Mouse (Mus musculus) gastrocnemius, postnatal 25 days (tissue): ENCODE measurements around the gene Hormad2. TPM values are rescaled to one million over a fixed set of nuclear protein-coding genes. Genes with fewer than 3 reads are reported as not detected.

ENCODE experiments used
- DNase-seq: peaks from one replicate; pipeline ENCODE4 v3.0.0; 2022
- total RNA-seq, 2 experiments: library from RNA; stranded (reverse); gene quantifications; 1 replicate in 1 of 2; 2 replicates in 1 of 2; pipeline ENCODE4 v1.2.3; 2021

Hormad2 gene
- total RNA-seq, 2 experiments from 2014 or later = not detected

- no peak for DNase-seq
Measured at GRCm38 (mm10) chr11:4446195-4446868, 5.4 kb upstream of the Hormad2 start.

DNA sequence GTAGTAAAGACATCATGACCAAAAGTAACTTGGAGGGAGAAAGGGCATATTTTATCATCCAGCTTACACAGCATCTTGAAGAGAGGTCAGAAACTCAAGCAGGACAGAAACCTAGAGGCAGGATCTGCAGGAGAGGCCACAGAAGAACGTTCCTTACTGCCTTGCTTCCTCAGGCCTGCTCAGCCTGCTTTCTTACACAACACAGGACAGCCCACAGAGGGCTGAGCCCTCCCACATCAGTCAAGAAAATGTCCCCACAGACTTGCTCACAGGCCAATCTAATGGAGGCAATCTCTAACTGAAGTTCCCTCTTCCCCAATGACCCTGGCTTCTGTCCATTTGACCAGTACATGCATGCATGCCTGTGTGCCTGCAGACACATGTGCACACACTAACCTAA, 1.4 kb upstream of the Hormad2 start:
- no peak for DNase-seq

GRCm38 (mm10) chr11:4438211-4438610, 2.7 kb downstream of the Hormad2 start:
- no peak for DNase-seq

DNA sequence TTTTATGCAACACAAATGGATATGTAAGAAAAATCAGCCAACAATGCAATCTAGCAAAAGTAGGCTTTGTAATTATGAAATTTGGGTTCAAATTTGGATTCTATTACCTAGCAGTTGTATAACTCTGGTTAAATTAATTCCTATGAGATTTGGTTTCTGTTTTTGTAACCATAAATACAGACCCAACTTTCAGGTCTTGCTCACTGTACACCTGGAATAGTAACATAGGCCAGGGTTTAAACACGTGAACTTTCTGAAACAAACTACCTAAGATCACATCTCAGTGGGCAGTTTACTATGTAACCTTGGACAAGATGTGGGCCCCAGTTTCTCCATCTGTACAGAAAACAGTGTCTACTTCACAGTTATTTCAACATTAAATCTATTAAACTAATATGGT, 3.6 kb downstream of the Hormad2 start:
- no peak for DNase-seq

DNA sequence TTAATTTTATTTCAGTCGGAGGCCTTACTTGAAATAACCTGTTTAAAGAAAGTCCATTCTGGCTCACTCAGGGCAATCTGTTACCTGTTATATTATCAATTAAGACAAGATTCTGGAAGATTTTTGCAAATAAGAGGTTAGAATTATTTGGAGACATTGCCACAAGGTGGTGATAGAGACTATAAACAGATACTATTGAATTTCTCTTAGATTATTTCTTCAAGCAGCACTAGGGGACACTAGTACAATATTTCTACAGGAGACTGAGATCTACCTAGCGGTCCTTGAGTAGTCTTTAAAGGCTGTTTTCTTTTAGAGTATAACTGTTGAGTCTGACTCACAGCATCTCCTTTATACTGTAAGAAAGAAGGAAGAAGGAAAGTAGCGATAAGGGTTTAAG, 4.3 kb downstream of the Hormad2 start:
- DNase-seq = no peak

GRCm38 (mm10) chr11:4434461-4434860, 6.4 kb downstream of the Hormad2 start:
- no peak for DNase-seq

DNA sequence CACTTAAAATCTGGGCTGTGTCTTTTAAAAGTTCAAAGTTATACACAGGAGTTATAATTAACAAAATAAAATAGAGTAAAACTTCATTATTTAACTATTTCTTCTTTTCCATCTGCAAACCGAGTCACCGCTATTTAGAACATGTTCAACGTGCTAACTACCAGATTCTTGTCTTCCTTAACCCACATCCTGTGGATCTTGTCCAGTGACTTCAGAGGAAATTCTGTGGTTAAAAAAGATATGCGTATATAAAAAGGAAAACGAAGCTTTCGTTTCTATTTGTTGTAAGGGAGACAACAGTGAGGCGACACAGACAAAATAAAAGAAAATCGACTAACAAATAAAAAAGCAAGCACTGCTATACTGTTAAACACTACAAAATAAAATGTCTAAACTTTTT, 17.1 kb downstream of the Hormad2 start:
- no peak for DNase-seq

DNA sequence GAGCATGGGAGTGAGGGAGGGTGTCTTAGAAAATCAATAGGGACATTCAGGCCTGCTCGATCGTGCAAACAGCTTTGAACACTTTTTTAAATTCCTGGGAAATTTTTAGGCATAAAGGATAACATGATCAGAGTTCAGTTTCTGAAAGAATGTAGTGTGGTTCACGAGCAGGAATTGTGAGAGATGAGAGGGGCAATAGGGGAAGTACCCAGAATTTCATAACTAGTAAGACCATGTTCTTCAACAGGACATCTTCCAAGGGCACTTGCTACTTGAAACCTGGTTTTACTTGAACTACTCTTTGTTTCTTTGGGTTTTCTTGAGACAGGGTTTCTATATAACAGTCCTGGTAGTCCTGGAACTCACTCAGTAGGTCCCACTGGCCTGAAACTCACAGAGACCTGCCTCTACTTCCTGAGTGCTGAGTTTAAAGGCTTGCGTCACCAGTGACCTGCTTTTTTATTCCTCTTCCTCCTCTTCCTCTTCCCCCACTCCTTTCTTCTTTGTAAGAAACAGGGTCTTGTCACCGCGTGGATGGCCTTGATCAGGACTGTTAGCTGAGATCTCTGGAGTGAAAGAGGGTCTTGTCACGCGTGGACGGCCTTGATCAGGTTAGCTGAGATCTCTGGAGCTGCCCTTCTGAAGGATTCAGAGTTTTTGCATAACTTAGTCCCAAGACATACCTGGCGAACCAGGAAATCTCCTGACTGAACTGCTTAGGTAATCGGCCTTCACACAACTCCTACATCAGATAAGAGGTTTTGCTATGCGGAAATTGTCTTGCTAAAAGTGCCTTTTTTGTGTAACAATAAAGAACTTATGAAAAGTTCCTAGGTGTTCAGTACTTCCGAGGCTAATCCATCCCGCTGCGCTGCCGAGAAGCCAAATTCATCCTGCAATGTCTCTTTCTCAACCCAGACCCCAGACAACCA, 18.1 kb downstream of the Hormad2 start:
- DNase-seq = no peak

- no peak for DNase-seq
Measured at GRCm38 (mm10) chr11:4421933-4422488, 18.9 kb downstream of the Hormad2 start.

- no peak for DNase-seq
Measured at GRCm38 (mm10) chr11:4417986-4418385, 22.9 kb downstream of the Hormad2 start.

GRCm38 (mm10) chr11:4412294-4412693, 28.6 kb downstream of the Hormad2 start:
- no peak for DNase-seq

- no peak for DNase-seq
Measured at GRCm38 (mm10) chr11:4404277-4404676, 36.6 kb downstream of the Hormad2 start.

- no peak for DNase-seq
Measured at GRCm38 (mm10) chr11:4403381-4403780, 37.5 kb downstream of the Hormad2 start.

DNA sequence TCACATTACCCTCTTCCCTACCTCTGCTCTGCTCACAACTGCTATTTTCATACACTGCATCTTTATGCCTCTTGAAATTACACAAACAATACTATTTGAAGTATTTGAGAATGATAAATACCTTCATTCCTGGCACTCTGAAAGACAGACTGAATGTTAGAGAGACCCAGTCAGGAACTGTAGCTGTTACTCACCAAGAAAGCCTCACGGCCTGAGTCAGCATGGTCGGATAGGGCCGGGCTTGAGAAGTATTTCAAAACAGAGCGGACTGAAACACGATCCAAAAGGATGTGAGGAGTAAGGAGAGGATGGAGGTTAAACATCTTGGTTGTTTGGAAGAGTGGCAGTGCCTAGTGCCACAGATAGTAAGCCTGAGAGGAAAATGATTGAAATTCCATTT, 39.7 kb downstream of the Hormad2 start:
- DNase-seq = no peak

DNA sequence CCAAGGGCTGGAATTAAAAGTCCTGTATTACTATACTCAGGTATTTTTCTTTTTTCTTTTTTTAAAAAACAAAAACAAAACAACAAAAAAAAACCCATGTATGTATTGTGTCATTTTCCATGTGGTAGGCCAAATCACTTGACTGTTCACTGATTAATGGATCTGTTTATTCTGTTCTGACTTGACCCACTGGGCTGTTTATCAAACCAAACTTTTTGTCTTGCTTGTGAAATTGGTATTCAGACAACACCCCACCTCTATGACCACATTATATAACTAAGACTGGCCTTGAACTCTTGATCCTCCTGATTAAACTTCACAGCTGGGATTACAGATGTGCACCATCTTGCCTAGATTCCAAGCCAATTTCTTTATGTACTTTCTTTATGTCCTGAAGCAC, 46.7 kb downstream of the Hormad2 start:
- DNase-seq = no peak

- DNase-seq = no peak
Measured at GRCm38 (mm10) chr11:4388018-4388417, 52.9 kb downstream of the Hormad2 start.

- DNase-seq = no peak
Measured at GRCm38 (mm10) chr11:4382321-4382720, 58.6 kb downstream of the Hormad2 start.

DNA sequence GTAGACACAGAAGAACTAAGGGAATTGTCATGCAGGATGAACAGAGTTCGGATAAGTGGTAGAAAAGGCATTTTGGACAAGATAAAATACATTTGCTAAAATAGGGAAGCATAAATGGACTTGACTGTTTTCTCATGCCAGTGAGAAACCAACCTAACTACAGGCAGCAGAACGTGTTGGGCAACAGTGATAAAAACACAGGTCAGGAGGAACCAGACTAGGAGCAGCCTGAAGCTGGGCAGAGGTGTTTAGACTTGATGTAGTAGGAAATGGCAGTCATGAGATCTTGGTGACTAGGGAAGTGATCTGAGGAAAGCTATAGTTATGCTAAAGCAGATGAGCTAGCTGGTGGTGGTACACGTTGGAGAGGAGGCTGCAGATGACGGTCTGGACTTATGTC, 61.0 kb downstream of the Hormad2 start:
- DNase-seq = no peak

- DNase-seq = no peak
Measured at GRCm38 (mm10) chr11:4366389-4366788, 74.5 kb downstream of the Hormad2 start.

GRCm38 (mm10) chr11:4355430-4355829, 85.5 kb downstream of the Hormad2 start:
- no peak for DNase-seq

- no peak for DNase-seq
Measured at GRCm38 (mm10) chr11:4352637-4353036, 88.3 kb downstream of the Hormad2 start.

- DNase-seq = no peak
Measured at GRCm38 (mm10) chr11:4343926-4344325, 97.0 kb downstream of the Hormad2 start.

DNA sequence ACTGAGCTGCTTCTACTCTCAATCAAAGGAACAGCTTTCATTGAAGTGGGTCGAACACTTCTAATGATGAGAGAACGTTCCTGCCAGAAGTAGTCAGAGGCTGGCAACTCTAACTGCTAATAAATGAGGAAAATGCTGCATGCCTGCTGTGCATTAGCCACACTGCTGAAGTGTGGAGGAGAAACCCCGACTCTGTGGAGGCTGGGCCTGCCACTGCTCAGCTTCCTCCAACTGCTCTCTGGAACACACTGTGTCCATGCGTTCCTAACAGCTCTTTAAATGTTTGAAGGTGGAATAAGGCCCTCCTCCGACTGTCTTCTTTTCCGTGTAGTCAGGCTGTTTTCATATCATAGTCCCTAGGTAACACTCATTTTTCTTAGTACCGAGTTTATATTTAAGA, 98.9 kb downstream of the Hormad2 start:
- no peak for DNase-seq
